Comparison of ENCODE assay signal across 8 mouse cellular contexts in the genomic region with DNA sequence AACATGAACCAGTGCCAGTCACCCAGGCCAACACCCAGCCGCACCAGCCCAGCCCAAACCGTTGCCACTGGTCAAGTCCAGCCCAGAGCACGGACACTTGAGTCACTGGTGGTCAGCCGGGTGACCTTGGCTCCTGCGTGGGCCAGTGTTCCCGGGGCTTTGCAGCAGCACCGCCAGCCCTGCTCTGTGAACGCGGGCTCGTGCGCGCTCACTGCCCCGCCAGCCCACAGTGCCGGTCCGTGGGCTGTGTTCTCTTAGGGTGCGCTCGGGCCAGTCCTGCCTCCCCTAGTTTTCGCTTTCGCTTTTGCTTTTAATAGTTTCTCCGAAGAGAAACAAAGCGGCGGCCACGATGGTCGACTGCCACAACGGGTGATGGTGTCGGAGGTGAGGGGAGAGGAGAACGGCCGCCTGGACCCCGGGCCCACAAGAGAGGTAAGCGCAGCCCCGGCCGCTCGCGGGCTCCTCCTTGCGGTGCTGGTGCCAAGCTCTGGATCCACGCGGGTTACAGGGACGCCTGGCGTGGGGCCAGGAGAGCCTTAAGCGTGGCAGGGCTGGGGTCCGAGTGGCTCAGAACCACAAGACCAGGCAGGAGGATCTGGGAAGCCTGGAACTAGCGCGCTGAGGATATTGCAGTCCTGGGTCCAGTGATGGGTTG.
DNase-seq lines count a peak whose midpoint lies in the region; ATAC-seq and TF ChIP-seq lines count a peak whose summit lies in the region.
"Not testable (repeated sequence)": the region's sequence is repeated elsewhere in the genome, so short reads cannot be mapped to it uniquely, and the experiment has no call there.

No protein-coding gene starts in this region.

- H3K27me3 ChIP-seq in kidney, postnatal 0 days (ENCODE audit: insufficient read depth, low read length); liver, embryonic 15.5 days: not testable (repeated sequence)

- 46% methylated on average over 31 of the region's 43 CpGs for WGBS in kidney, postnatal 0 days
- WGBS in liver, embryonic 15.5 days (ENCODE audit: insufficient replicate concordance), result 16% methylated on average over 38 of the region's 43 CpGs

- H3K4me3 ChIP-seq in bone marrow macrophage, adult 2 months (ENCODE audit: insufficient read depth, low read length), result peak overlapping the region; percentile 63
- H3K4me3 ChIP-seq in kidney, postnatal 0 days (replicated peaks; ENCODE audit: low read depth, low read length), result peak overlapping the region; percentile 21; the same call in 1 of the 2 replicates
- H3K4me3 ChIP-seq in liver, embryonic 15.5 days (replicated peaks), result peak overlapping the region; percentile 43

- not testable (repeated sequence) for TF ChIP-seq POLR2A in bone marrow macrophage, adult 2 months (IDR thresholded peaks at IDR 0.05; ENCODE audit: borderline replicate concordance, low read depth, low read length)

- not testable (repeated sequence) for H3K27ac ChIP-seq in bone marrow macrophage, adult 2 months (ENCODE audit: insufficient read depth, low read depth, low read length); kidney, postnatal 0 days; liver, embryonic 15.5 days (replicated peaks)

- not testable (repeated sequence) for H3K9ac ChIP-seq in kidney, postnatal 0 days (ENCODE audit: low read depth, low read length); liver, embryonic 15.5 days

- H3K4me1 ChIP-seq in bone marrow macrophage, adult 2 months (ENCODE audit: control insufficient read depth, insufficient read depth, low read length); kidney, postnatal 0 days (replicated peaks; ENCODE audit: insufficient read depth, low read length); liver, embryonic 15.5 days (replicated peaks): not testable (repeated sequence)

- H3K36me3 ChIP-seq in kidney, postnatal 0 days (ENCODE audit: insufficient read depth, low read length); liver, embryonic 15.5 days (replicated peaks): not testable (repeated sequence)

- not testable (repeated sequence) for TF ChIP-seq CTCF in bone marrow macrophage, adult 2 months (IDR thresholded peaks at IDR 0.05; ENCODE audit: low read depth, low read length); kidney, postnatal 0 days (IDR thresholded peaks at IDR 0.05; ENCODE audit: low read depth)

- ATAC-seq in kidney, postnatal 0 days (replicated peaks; ENCODE audit: low FRiP score, low read depth), result peak; percentile 61; the same call in 1 of the 2 replicates
- not testable (repeated sequence) for ATAC-seq in liver, embryonic 15.5 days (ENCODE audit: insufficient read depth)
- ATAC-seq in monocyte, adult 5-6 weeks (replicated peaks; ENCODE audit: insufficient number of reproducible peaks, low FRiP score, low TSS enrichment, poor library complexity, severe bottlenecking), result peak; percentile 78

- H3K4me2 ChIP-seq in kidney, postnatal 0 days (ENCODE audit: low read length), result peak overlapping the region; percentile 30
- peak overlapping the region; percentile 44 for H3K4me2 ChIP-seq in liver, embryonic 15.5 days

- H3K9me3 ChIP-seq in kidney, postnatal 0 days (replicated peaks; ENCODE audit: low read length); liver, embryonic 15.5 days (replicated peaks): not testable (repeated sequence)

- DNase-seq in B cell, adult 2 months, result peak; percentile 40 to 41
- peak; percentile 5 for DNase-seq in gastrocnemius, postnatal 25 days
- DNase-seq in heart, postnatal 4 days, result peak; percentile 18
- not testable (repeated sequence) for DNase-seq in kidney, postnatal 0 days (ENCODE audit: low spot score)
- DNase-seq in spleen, postnatal 14 days (ENCODE audit: low spot score in 2 of 2), result peak; percentile 2 to 7
